Mouse (Mus musculus): Measurements from ENCODE around the gene Krt32.

GRCm38 (mm10) chr11:100067293-100068036, 20.6 kb downstream of the Krt32 start:
- no peak for TF ChIP-seq CTCF (IDR thresholded peaks at IDR 0.05; ENCODE audit: low read depth)
- TF ChIP-seq EP300 (IDR thresholded peaks at IDR 0.05; ENCODE audit: low read depth) = no peak

Measured in liver, postnatal 0 days (tissue).